Mouse (Mus musculus) embryo, embryonic 11.5 days (tissue): Measurements from ENCODE around the gene Spaca9.

ENCODE experiments used
- DNase-seq: peaks from one replicate; pipeline ENCODE4 v3.0.0-alpha.2; 2012; ENCODE audit warnings: low read depth, low spot score

Spaca9 gene

DNA sequence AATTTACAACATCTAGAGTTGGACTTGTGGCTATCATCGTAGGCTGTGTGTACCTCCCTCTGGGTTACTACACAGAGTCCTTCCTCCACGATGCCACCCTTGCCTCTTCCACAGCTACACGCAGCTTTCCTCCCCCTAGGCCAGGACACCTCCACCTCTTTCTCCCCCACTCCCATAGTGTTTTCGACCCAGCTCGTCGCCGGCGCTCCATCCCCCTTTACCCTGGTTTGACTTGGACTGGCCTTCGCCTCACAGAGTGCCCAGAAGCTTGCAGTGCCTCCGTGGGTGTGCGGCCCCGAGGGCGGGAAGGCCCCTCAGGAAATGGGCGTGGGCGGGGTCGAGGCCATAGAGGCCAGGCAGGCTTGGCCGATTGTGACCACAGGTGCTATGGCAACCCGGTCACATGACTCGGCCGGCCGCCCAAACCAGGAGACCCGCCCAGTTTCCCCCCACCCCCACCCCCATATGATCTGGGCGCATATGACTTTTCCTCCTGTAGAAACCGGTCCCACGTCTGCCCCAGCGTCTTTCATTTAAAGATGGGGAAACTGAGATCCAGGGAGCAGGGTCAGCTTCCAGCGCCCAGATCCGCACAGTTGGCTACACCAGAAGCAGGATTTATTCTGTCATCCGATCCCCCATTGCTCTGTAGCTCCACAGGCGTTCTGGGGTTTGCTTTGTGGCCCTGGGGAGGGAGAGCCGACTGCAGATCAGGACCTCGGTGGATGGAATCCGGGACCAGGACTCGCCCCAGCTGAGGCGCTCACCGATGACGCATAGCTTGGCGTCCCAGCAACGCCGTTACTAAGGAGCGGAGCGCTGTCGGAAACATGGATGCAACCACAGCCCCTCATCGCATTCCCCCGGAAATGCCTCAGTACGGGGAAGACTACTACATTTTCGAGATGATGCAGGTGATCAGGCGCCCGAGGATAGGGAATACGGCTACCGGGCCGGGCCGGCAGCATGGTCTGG lies at the start of gene Spaca9, which contains the start of gene Ak8:
Gene Spaca9 (minus strand): TSS at position 367 of the 975 bp plus-strand sequence.
Gene Ak8 (plus strand): TSS at position 804 of the 975 bp plus-strand sequence.
- peak; percentile 64 for DNase-seq

DNA sequence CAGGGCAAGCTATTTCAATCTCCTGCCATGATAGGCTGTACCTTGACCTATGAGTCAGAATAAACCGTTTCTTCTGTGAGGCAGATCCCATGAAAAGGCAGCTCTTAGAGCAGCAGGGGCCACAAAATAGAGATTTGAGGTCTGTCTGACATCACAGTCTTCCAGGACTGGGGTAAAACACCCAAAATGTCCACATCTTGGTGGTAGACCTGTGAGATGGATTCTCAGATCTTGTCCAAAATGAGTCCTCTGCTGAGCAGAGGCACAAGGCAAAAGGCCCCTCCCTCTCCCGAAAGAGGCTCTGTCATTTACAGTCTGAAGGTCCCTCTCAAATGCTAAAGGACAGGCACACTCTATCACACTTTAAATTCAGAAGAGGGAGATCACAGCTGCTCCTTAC lies 48.2 kb upstream of the Spaca9 start:
- no peak for DNase-seq

DNA sequence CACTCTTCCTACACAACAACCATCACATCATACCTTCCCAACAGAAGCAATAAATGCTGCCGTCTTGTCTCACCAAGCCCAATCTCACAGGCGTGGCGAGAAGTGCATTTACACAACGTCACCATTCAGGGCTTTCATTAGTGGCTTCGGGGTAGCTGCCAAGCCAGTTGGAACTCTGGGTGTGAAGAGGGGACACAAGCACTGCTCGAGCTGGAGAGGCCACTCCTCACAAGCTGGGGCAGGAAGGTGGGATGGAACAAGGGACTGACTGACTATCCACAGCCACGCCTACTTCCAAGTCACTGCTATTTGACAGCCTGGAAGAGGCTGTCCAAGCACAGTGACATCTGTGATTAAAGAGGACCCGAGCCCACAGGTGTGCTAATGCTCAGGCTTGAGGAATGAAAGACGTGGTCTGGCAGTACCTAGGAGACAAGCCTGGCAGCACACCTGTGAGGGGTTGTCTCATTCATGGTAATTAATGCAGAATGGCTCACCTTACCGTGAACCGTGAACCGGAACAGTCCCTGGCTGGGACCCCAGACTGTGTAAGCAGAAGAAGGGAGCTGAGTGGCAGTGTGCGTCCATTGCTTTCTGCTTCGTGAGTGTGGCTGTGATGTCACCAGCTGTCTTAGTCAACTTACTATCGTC lies 47.3 kb upstream of the Spaca9 start:
- no peak for DNase-seq

DNA sequence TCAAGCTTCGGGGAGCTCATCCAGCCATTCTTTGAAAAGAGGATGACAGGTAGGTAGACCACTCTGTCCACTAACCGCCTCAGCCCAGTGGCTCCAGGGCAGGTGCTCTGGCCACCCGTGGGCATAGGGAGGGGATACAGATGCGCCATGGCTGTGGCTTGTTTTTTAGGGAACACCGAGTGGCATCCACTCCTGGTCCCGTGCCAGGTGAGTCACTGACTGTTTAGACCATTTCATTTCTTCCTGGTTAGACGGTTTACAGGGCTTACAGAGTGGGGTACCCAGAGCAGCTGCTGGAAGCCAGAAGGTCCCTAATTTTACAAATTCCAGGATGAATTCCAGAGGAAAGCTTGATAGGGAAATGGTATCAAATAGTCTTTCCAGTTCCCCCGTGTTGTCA lies 43.2 kb upstream of the Spaca9 start:
- no peak for DNase-seq

- no peak for DNase-seq
Observed at GRCm38 (mm10) chr2:28740159-28740558, 40.6 kb upstream of the Spaca9 start.

DNA sequence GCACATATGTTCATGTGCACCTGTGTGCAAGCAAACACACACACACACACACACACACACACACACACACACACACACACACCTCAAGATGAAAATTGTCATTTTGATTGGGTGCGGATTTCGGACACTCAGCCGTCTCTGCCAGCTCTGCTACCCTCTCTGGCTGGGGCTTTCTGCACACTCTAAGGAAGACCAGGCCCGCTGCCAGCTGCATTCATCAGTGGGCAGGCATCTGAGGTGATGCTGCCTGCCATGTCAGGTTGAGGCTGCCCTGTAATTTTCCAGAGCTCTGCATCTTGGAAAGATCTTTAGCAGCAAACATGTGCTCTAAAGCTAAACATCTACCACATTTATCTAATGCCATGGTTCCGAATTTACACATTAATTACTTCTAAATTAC lies 37.6 kb upstream of the Spaca9 start:
- DNase-seq: no peak

DNA sequence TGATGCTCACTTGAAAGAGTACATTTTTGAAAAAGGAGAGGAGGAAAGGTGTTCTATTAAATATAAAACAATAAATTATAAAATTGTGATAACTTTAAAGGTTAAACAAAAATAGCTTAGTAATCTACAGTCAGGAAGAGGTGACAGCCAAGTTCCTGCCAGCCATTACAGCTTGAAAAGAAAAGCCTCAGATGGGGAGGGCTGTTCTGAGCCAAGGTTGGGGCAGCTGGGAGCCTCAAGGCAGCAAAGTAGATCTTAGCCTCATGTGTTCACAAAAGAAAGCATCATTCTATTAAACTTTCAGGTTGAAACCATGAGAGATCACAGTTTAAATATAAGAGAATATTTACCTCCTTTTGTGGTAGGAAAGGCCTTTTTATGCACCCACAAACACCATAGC lies 31.1 kb upstream of the Spaca9 start:
- DNase-seq: no peak

DNA sequence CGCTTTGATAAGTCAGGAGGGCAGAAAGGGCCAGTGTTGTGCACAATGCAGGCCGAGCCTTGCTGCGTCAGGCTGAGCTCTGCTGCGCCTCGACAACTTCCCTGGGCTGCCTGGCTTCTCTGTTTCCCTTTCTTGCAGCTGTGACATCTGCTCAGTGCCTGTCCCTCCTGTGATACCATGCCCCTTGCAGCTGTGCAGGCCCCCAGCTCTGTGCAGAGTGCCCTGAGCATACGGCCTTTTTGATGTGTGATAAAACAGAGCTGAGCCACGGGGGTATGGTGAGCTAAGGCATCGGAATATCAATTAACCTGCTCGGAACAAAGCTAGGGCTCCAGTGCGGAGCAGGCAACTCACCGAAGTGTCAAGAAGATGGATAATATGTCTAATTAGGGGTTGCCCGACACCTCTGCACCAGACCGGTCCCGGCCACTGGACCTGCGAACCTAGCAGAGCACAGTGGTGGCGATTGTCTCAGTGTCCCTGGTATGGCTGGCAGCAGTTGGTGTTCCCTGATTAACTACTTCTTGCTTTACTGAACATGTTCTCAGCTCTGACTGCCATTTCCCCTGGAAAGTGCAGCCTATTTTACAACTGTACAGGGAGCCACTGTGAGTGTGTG lies 28.4 kb upstream of the Spaca9 start:
- DNase-seq: no peak

DNA sequence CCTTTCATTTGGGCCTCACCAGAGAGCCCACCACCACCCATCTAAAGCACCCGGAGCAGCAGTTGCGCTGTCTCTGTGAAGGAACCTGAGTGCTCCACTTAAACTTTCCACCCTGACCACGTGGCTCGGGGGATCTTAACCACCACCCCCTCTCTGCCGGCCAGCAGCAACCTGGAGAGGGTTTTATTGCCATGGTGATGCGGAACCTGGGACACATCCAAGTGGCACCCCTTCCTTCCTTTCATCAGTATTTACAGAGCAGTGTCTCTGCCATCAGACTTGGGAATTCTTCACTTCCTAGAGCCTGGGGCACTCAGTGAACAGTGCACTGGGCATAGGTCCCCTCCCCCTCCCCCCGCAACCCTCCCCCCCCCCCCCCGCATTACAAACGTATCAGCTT lies 24.4 kb upstream of the Spaca9 start:
- no peak for DNase-seq

DNA sequence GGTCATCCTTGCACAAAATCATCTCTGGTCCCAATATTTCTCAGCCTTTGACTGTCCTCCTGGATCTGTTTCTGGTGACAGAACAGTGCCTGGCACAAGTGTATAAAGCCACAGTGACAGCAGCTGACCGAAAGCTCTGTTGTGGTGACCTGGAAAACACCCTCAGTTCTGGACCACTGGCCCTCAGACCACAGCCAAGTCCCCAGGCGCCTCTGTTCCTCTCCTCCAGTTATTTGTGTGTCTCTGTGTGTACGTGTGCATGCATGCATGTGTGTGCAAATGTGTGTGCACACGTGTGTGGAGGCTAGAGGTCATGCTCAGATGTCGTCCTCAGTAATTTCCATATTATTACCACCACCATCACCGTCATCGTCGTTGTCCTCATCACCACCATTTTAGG lies 22.9 kb upstream of the Spaca9 start:
- DNase-seq: no peak

- no peak for DNase-seq
Observed at GRCm38 (mm10) chr2:28713036-28713435, 13.5 kb upstream of the Spaca9 start.

GRCm38 (mm10) chr2:28706787-28707186 lies 7.3 kb upstream of the Spaca9 start:
- DNase-seq: no peak

DNA sequence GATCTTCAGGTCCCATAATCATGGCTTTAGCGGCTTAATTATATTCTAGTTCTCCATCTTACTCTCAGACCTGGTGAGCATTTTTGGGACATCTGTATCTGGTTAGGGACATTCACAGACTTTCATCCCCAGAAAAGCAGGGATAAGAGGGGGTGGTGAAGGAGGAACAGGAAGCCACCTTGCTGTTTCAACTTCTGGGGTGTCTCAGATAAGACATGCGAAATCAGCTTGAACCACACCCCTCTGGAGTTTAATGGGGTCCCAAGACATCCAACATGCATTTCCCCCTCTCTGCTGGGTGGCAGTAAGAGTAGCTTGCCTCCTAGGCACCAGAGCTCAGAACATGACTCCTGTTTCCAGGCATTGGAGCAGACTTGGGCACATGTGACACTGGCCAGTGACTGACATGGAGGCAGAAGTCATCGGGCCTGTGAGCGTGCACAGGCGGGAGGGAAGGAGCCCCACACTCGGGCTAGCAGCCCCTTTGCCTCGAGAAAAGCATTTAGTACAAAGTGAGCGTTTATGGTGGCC lies 6.6 kb upstream of the Spaca9 start:
- DNase-seq: no peak

DNA sequence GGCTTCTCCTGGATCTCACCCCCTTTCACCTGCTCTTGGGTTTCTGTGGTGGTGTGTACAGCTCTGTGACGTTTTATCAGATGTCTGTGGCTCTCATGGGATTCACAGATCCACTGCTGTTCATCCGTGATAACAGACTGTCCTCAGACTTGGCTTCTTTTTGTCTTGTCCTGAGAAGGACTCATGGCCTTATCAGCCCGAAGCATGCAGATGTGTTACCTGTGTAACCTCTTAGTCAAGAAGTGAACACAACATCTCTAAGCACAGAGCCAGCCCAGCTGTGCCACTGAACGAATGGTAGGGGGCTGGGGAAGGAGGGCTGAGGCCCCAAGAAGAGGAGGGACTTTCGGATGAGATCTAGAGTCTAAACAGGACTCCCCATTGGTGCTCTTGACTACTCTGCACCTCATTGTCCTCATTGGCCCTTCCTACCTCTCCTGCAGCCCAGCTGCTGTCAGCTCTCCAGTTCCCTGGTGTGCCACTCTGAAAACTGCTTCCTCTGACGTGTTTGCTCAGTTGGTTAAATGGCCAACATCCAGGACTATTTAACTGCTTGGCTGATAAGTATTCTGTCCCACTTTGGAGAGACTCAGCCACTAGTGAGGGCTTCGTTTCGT lies 2.2 kb upstream of the Spaca9 start:
- DNase-seq: no peak

- no peak for DNase-seq
Observed at GRCm38 (mm10) chr2:28698566-28698965, 961 bp downstream of the Spaca9 start.

DNA sequence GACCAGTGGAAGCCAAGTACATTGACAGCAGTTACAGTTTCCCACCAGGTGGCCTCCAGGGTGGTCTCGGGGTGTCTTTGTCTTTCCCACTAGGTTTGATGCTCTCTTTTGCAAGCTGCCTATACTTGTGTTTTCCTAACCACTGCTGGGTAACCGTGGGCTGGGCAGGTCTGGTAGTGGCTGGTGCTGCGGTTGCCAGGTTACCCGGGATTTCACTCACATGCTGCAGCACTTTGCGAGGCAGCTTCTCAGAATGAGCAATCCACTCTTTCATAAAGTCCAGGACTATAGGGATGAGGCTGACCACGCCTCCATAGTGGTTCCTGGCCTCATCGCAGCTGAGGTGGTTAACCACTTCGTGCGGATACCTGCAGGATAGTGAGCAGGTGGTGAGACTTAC lies 6.8 kb downstream of the Spaca9 start:
- DNase-seq: no peak

GRCm38 (mm10) chr2:28688431-28688830 lies 11.1 kb downstream of the Spaca9 start:
- peak; percentile 11 for DNase-seq

DNA sequence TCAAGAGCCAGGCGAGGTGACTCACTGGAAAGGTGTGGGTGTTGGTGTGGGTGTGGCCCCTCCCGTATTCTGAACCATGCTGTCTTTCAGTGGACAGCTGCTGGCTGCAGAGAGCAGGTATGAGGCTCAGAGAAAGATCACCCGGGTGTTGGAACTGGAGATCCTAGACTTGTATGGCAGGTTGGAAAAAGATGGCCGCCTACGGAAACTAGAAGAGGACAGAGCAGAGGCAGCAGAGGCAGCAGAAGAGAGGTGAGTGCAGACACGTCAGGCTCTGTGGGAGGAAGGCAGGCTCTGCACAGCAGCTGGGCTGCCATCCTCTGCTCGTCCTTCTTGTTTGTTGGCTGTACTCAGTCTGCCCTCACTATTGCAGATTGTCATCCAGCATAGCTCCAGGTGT lies 13.6 kb downstream of the Spaca9 start:
- DNase-seq: no peak

DNA sequence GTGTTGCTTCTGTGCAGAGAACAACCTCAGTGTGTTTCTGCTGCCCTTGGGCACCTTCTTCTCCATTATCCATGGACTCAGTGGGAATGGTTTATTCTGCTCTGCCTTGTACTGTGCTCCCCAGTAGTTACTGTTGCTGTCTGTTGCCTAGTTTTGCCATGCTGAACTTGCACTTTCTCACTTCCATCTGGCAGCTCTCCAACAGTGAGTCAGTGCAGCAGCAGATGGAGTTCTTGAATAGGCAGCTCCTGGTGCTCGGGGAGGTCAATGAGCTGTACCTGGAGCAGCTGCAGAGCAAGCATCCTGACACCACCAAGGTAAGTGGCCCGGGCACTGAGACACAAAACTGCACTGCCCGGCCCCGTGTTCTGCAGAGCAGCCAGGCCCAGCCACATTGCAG lies 17.8 kb downstream of the Spaca9 start:
- no peak for DNase-seq

- DNase-seq: peak; percentile 11
Observed at GRCm38 (mm10) chr2:28680710-28681109, 18.8 kb downstream of the Spaca9 start.

DNA sequence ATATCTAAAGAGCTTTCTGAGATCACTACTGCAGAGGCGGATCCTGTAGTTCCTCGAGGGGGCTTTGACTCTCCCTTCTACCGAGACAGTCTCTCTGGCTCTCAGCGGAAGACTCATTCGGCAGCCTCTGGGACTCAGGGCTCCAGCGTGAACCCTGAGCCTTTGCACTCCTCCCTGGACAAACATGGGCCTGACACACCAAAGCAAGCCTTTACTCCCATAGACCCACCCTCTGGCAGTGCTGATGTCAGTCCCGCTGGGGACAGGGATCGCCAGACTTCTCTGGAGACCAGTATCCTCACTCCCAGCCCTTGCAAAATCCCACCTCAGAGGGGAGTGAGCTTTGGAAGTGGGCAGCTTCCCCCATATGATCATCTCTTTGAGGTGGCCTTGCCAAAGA lies 23.5 kb downstream of the Spaca9 start:
- DNase-seq: no peak

DNA sequence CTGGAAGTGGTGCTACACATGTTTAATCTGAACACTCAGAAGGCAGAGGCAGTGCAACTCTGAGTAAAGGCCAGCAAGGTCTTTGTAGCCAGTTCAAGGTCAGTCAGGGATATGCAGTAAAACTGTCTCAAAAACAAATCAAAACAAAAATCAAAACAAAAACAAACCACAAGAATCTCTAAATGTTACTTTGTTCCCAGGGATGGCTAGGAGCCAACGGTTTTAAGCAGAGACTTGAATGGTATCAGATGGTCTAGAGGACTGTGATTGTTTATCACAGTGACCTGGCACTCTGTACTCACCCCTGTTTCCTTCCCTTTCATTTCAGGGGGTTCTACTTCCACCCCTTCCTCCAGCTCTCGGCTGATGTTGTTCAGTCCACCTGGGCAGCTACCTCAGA lies 28.1 kb downstream of the Spaca9 start:
- no peak for DNase-seq
